Mouse (Mus musculus) erythroblast, adult 5-6 weeks (primary cell): ENCODE measurements around the gene Tubb2b. TPM values are rescaled to one million over a fixed set of nuclear protein-coding genes. Genes with fewer than 3 reads are reported as not detected.

Experiments used
- ATAC-seq: replicated peaks from 2 replicates; pipeline ENCODE4 v1.8.0; 2016; ENCODE audit warnings: moderate number of reproducible peaks, mild to moderate bottlenecking, moderate TSS enrichment, inconsistent platforms; ENCODE audit not compliant: poor library complexity, low FRiP score, severe bottlenecking
- total RNA-seq, 2 experiments: library from RNA; stranded (forward) in 1 of 2; stranded (reverse) in 1 of 2; fragments of 150-400 nt in 1 of 2; fragments of 200-764, 138-1000 nt in 1 of 2; gene quantifications; 2 replicates each; pipeline versions ENCODE4 v1.2.3 to v1.2.4; 2015 to 2017; ENCODE audit warnings: low replicate concordance in 2 of 2

The Tubb2b gene
- total RNA-seq, 2 experiments from 2014 or later: not detected

GRCm38 (mm10) chr13:34146916-34147315, 16.6 kb upstream of the Tubb2b start:
- no peak for ATAC-seq

GRCm38 (mm10) chr13:34143389-34143788, 13.1 kb upstream of the Tubb2b start:
- ATAC-seq: no peak

- ATAC-seq: no peak
These were observed 6.3 kb upstream of the Tubb2b start for GRCm38 (mm10) chr13:34136605-34137004.

DNA sequence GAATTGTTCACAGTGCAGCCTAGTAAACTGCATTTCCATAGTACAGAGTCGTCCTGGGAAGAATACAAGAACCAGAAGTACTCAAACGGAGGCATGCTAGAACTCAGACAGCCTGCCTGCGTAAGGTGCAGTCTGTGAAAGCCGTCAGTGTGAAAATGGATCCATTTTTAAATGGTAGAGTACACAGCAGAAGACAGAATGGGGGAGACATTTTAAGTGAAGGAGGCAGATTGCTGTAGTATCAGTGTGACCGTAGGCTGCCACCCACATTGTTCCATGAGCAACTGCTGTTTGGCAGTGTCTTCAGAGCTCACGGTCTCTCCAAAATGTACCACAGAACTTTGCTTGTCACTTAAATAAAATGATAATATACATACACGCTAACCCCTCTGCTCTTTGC, 4.0 kb upstream of the Tubb2b start:
- no peak for ATAC-seq

DNA sequence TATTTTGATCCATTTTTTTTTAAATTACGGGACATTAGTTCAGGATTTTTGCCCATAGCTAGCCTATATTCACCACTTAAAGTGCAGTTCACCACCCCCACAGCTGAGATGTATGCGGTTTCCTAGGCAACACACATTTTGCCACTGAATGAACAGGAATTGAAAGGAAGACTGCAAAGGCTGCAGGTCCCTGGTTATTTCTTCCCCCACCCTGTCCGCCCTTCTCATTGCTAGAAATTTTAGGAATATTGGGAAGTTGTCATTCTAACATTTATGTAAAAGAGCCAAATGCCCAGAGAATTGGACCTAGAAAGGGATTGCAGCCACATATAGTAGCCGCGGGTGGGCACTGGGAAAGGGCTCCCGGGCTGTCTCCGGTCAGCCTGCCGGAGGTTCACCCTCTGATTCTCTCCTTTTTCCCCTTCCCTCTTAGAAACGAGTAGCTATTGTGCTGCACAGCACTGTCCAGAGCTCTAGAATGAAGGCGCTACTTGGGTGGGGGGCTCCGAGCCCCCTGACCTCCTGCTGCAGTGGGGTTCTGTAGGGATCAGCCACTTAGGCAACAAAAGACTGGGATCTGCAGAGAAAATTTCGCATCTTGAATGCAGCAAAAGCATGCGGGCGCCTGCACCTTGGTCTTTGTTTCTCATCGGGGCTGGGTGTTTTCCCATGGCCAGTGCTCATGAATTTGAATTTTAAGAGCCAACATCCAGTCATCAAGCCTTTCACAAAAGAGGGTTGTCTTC, 3.2 kb upstream of the Tubb2b start:
- ATAC-seq: no peak

- ATAC-seq: no peak
These were observed 2.6 kb upstream of the Tubb2b start for GRCm38 (mm10) chr13:34132875-34133274.

DNA sequence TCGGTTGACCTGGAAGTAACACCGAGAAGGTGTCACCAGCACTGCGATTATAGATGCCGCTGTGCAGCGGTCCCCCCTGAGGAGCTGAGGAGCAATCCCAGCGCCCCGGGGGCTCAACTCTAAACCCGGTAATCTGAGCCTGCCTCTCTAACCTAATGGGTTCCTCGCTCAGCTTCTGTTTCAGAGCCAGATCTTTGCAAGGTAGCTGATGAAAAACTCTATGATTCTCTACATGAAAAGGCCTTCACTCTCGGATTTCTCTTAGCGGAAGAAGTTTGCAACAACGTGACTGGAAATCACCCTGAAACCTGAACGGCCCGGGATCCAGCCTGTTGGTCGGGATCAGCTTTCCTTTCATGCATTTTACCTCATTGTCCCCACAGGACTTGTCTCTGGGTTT, 2.0 kb upstream of the Tubb2b start:
- ATAC-seq: no peak

- no peak for ATAC-seq
These were observed 1.4 kb upstream of the Tubb2b start for GRCm38 (mm10) chr13:34131708-34132060.

DNA sequence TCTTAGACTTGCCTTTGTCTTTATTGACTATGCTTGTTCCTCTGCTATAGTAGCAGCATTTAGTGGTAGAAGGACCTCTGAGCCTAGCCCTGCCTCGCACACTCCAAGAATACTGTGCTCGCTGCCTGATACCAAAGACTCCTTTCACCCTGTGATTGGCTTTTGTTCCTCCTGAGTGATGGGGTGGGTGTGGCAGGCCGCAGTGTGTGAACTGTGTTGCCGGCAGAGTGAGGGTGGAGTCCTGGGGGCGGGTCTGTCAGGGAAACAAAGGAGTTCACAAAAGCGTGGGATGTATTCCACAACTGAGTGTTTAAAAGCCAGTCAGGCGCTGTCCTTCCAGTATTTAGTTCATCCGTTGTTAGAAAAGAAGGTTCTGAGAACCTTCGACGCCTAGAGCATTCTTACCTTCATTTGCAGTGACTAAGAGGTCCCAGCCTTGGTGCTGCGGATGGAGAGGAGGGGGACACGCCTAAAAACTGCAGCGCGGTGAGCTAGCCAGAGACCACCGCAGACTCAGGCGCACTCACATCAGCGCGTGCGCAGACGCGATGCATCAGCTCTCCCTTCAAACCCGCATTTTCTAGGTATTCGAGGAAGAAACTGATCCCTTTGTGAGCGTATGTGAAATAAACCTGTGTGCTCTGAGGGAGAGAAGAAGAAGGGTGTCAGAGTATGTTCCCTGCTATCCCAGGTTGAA, 893 bp upstream of the Tubb2b start:
- no peak for ATAC-seq

- no peak for ATAC-seq
These were observed 611 bp downstream of the Tubb2b start for GRCm38 (mm10) chr13:34129485-34130225.

- no peak for ATAC-seq
These were observed 1.8 kb downstream of the Tubb2b start for GRCm38 (mm10) chr13:34128276-34129114.

DNA sequence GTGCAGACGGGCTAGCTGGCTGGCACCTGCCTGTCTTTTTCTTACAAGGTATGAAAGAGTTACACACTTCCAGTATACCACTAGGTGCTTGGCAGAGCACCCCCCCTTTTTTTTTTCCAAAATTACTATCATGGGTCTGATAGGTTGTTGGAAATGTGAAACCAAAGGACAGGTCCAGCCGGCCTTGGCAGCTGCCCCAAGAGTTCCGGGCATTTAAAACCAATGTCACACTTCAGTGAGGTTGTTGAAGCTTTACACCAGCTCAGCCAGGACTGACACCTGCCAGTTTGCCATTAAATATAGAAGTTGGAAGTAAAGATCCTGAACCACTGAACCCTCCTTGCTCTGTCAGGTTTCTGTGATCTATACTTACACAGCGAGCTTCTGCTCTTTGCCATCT, 4.6 kb downstream of the Tubb2b start:
- ATAC-seq: no peak

GRCm38 (mm10) chr13:34120536-34120935, 9.7 kb downstream of the Tubb2b start:
- no peak for ATAC-seq

DNA sequence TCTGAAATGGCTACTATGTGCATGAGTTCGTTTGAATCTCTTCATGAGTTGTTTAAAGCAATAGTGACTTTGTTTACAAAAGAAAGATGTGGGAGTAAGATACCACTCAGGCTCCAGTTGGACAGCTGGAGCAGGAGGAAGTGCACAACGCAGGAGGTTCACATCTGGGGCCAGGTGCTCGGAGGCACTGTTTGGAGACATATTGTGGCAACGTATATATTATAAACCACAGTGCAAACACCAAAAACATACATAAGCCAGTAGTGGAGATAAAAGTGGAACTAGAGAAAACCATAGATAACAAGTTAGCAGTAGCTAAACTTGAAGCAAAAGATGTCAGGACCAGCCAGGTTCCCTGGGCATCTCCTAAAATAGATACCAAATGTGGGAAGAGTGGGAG, 10.9 kb downstream of the Tubb2b start:
- no peak for ATAC-seq

DNA sequence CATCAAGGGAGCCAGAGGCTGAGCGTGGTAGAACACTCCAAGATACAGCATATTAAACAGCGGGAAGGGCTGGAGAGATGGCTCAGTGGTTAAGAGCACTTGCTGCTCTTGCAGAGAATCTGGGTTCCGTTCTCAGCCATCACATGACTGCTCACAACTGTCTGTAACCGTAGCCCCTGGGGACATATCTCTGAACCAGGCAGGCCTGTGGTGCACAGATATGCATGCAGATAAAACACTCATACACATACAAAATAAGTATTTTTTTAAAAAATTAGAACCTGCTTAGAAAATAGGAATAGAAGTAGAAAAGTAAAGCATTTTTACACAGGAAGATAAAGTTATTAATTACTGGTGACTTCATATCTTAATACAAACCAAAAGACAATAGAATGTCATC, 11.4 kb downstream of the Tubb2b start:
- ATAC-seq: 0 out of 2 replicates have a peak, but pooled peaks have one; percentile 57

GRCm38 (mm10) chr13:34116508-34116907, 13.8 kb downstream of the Tubb2b start:
- peak; percentile 24; the same call in 1 of the 2 replicates for ATAC-seq

DNA sequence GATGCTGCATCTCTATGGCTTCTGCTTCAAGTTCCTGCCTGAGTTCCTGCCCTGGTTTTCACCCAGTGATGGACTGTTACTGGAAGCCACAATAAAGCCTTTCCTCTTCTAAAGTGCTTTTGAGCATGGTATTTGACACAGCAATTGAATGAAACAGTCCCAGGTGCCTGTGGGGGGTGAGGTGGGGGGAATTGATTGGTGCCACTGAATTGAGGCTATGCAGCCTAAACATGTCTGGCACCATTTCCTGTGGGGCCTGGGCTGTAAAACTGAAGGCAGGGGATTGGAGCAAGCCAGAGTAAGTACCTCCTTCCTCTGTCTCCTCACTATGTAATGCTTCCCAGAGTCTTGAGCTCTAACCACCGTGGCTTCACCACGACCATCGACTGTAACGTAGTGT, 15.6 kb downstream of the Tubb2b start:
- no peak for ATAC-seq

GRCm38 (mm10) chr13:34113086-34113485, 17.2 kb downstream of the Tubb2b start:
- ATAC-seq: no peak

DNA sequence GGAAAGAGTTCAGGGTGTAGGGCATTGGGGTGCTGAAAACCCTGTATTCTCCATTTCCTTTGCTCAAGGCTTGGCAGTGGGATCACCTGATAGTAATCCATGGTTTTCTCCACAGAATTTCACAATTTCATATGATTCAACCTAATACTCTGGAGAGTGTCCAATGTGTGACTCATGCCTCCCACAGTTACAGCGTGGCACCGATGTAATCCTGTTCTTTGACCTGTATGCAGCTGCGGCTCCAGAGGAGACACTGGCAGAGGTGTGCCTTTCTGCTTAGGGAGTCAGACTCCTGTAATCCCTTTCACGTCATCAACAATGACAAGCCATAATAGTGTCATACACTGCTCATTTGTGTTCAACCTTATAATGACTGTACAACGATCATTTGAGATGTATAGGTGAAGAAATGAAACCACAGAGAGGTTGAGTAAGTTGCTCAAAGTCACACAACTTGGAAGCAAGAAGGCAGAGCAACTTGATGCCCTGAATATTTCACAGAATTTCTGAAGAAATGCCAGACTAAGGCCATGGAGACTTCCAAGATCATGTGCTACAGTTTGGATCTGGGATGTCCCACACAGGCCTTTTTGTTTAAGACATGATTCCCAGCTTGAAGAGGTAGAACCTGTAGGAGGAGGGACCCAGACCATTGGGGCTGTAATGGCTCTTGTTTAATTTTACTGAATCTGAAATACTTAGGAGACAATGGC, 17.7 kb downstream of the Tubb2b start:
- ATAC-seq: no peak
